Mouse (Mus musculus) thymus, adult 2 months (tissue): ENCODE results near the gene Fgd3. TPM values are rescaled to one million over a fixed set of nuclear protein-coding genes. Genes with fewer than 3 reads are reported as not detected.

Experiments used
- DNase-seq: peaks from one replicate; pipeline ENCODE4 v3.0.0; 2021
- H3K27ac ChIP-seq: fragments of 200-500 bp; 2 replicates; pipeline ENCODE4 v1.5.1; 2012; ENCODE audit warnings: low read length, control low read depth; ENCODE audit not compliant: control insufficient read depth, insufficient read depth
- H3K27me3 ChIP-seq: fragments of 200-500 bp; 2 replicates; pipeline ENCODE4 v1.6.1; 2012; ENCODE audit warnings: mild to moderate bottlenecking, low read length, moderate library complexity, mixed read lengths; ENCODE audit not compliant: control insufficient read depth, insufficient read depth
- H3K36me3 ChIP-seq: fragments of 200-500 bp; 2 replicates; pipeline ENCODE4 v1.6.1; 2012; ENCODE audit warnings: mild to moderate bottlenecking, low read length, moderate library complexity; ENCODE audit not compliant: control insufficient read depth, insufficient read depth
- H3K4me1 ChIP-seq: fragments of 200-500 bp; replicated peaks from 2 replicates; pipeline ENCODE4 v1.6.1; 2012; ENCODE audit warnings: low read length; ENCODE audit not compliant: control insufficient read depth, insufficient read depth
- H3K4me3 ChIP-seq: fragments of 200-500 bp; 2 replicates; pipeline ENCODE4 v1.5.1; 2012; ENCODE audit warnings: mild to moderate bottlenecking, low read length, control low read depth, moderate library complexity; ENCODE audit not compliant: control insufficient read depth, insufficient read depth
- CTCF ChIP-seq: fragments of 200-500 bp; IDR thresholded peaks from 2 replicates; pipeline ENCODE4 v1.5.1; 2012; ENCODE audit warnings: mild to moderate bottlenecking, control low read depth, low read length, moderate library complexity, borderline replicate concordance; ENCODE audit not compliant: control insufficient read depth, poor library complexity, insufficient read depth; ENCODE audit errors: extremely low read depth
- POLR2A ChIP-seq: fragments of 200-500 bp; IDR thresholded peaks from 2 replicates; pipeline ENCODE4 v1.6.1; 2012; ENCODE audit warnings: mild to moderate bottlenecking, low read length, control low read depth, moderate library complexity; ENCODE audit not compliant: control insufficient read depth, poor library complexity, insufficient read depth; ENCODE audit errors: extremely low read depth
- WGBS: fragments of 180-500 bp; shearing (Covaris S2); methylation state at CpG from one replicate; pipeline ENCODE4 v1.1.7; 2018; 5-methylcytosine and 5-hydroxymethylcytosine counted together
- polyA plus RNA-seq: library from polyadenylated mRNA; depleted of rRNA; stranded (reverse); fragments of >200 nt; gene quantifications from 2 replicates; pipeline ENCODE4 v1.2.3, GENCODE M21; 2012

Gene Fgd3
- polyA plus RNA-seq, 1 experiment = 19.2 TPM

- no peak for TF ChIP-seq CTCF
- no peak for TF ChIP-seq POLR2A
- Histone ChIP-seq H3K36me3 (no peaks in the 10 kb centered on the region), H3K4me3 (no peak overlapping the region), H3K27me3 (no peaks in the 10 kb centered on the region), H3K27ac (no peak overlapping the region), H3K4me1 (0 out of 2 replicates have a peak, but pooled peaks cover 2% of the 10 kb centered on the region)
- 96% methylated on average over 7 of the region's 7 CpGs for WGBS
- no peak for DNase-seq
Measured at GRCm38 (mm10) chr13:49317914-49318313, 2.2 kb downstream of the Fgd3 start.

GRCm38 (mm10) chr13:49317508-49317907, 2.6 kb downstream of the Fgd3 start:
- 90% methylated on average over 6 of the region's 6 CpGs for WGBS
- no peak overlapping the region for H3K4me3 ChIP-seq
- H3K27me3 ChIP-seq = no peaks in the 10 kb centered on the region
- no peak for DNase-seq
- H3K36me3 ChIP-seq = no peaks in the 10 kb centered on the region
- no peak overlapping the region for H3K27ac ChIP-seq
- no peak for TF ChIP-seq POLR2A
- 0 out of 2 replicates have a peak, but pooled peaks cover 2% of the 10 kb centered on the region for H3K4me1 ChIP-seq

GRCm38 (mm10) chr13:49316386-49317162, 3.5 kb downstream of the Fgd3 start:
- Histone ChIP-seq H3K27ac (no peak overlapping the region), H3K27me3 (no peaks in the 10 kb centered on the region), H3K4me1 (0 out of 2 replicates have a peak, but pooled peaks cover 2% of the 10 kb centered on the region), H3K4me3 (no peak overlapping the region), H3K36me3 (no peaks in the 10 kb centered on the region)
- TF ChIP-seq POLR2A (no peak), CTCF (no peak)
- WGBS = 87% methylated on average over 9 of the region's 9 CpGs
- no peak for DNase-seq

- TF ChIP-seq CTCF = no peak
- TF ChIP-seq POLR2A = no peak
- WGBS = 93% methylated on average over 7 of the region's 7 CpGs
- Histone ChIP-seq H3K27me3 (no peaks in the 10 kb centered on the region), H3K4me3 (no peak overlapping the region), H3K27ac (no peak overlapping the region), H3K36me3 (no peaks in the 10 kb centered on the region), H3K4me1 (peaks cover 20% of the 10 kb centered on the region)
- no peak for DNase-seq
Measured at GRCm38 (mm10) chr13:49311642-49312041, 8.5 kb downstream of the Fgd3 start.

- Histone ChIP-seq H3K27me3 (no peaks in the 10 kb centered on the region), H3K4me3 (peak overlapping the region; percentile 72; the same call in 1 of the 2 replicates), H3K27ac (peak overlapping the region; percentile 95), H3K4me1 (peaks cover 26% of the 10 kb centered on the region), H3K36me3 (no peaks in the 10 kb centered on the region)
- TF ChIP-seq POLR2A (no peak), CTCF (no peak)
- DNase-seq = no peak
- WGBS = 48% methylated on average over 1 of the region's 1 CpGs
Measured at GRCm38 (mm10) chr13:49309501-49309900, 10.6 kb downstream of the Fgd3 start.

GRCm38 (mm10) chr13:49308861-49309403, 11.2 kb downstream of the Fgd3 start:
- Histone ChIP-seq H3K36me3 (no peaks in the 10 kb centered on the region), H3K27ac (peak overlapping the region; percentile 95), H3K27me3 (no peaks in the 10 kb centered on the region), H3K4me3 (peak overlapping the region; percentile 72), H3K4me1 (peaks cover 26% of the 10 kb centered on the region)
- DNase-seq = peak; percentile 67
- TF ChIP-seq CTCF (no peak), POLR2A (0 out of 2 replicates have a peak, but pooled peaks have one; percentile 52)
- 4% methylated on average over 16 of the region's 16 CpGs for WGBS
